Mouse (Mus musculus): ENCODE data around the gene Pbx1. TPM values are rescaled to one million over a fixed set of nuclear protein-coding genes. Genes with fewer than 3 reads are reported as not detected.

Gene Pbx1
- polyA plus RNA-seq, 1 experiment = 56.8 TPM

DNA sequence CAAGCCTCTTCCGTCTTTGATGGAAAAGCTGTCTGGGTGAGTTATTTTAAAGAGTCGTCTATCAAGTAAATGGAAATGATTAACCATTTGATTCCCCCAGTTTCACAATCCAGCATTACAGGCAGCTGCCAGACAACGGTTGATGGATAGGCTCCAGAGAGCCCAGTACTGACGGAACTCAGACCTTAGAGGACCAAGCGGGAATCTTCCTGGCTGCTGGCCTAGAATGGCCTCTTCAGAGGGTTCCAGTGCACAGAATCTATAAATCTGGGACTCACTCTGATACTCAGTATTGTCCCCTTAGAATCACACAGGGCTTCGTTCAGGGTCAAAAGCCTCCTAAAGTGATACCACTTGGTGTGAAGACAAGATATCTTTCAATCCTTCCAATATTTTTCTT lies 216.6 kb downstream of the Pbx1 start:
- no peak for DNase-seq
- Histone ChIP-seq H3K4me1 (ENCODE audit: control insufficient read depth, insufficient read depth, low read length) (peaks cover 6% of the 10 kb centered on the region; the same call in 1 of the 2 replicates), H3K4me3 (replicated peaks; ENCODE audit: extremely low read depth, low read depth, low read length) (no peak overlapping the region)
- TF ChIP-seq CTCF (IDR thresholded peaks at IDR 0.05; ENCODE audit: insufficient read depth, low read length) = no peak
- TF ChIP-seq POLR2A (IDR thresholded peaks at IDR 0.05; ENCODE audit: borderline replicate concordance, extremely low read depth, low read depth, low read length) = no peak
- 60% methylated on average over 6 of the region's 6 CpGs for WGBS

DNA sequence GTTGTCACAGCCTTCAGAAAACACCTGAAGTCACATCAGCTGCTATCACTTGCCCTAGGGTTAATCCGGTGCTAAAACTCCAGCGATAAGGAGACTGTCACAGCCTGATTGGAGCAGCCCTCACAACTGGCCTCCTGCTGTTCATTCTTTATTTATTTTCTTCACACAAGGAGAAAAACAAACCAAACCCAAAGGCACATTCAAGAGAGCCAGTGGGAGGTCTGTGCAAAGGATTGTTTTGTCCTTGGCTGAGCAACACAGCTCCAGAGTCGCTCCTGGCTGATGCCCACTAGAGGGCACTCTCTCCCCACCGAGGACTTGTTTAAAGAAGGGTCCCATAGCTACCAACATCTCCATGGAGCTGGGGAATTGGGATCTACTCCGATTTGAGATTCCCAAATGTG lies 218.0 kb downstream of the Pbx1 start:
- WGBS = 13% methylated on average over 5 of the region's 5 CpGs
- H3K4me3 ChIP-seq (replicated peaks; ENCODE audit: extremely low read depth, low read depth, low read length) = no peak overlapping the region
- peak; percentile 68 for DNase-seq
- TF ChIP-seq POLR2A (IDR thresholded peaks at IDR 0.05; ENCODE audit: borderline replicate concordance, extremely low read depth, low read depth, low read length) = no peak
- peak; percentile 93 for TF ChIP-seq CTCF (IDR thresholded peaks at IDR 0.05; ENCODE audit: insufficient read depth, low read length)
- H3K4me1 ChIP-seq (ENCODE audit: control insufficient read depth, insufficient read depth, low read length) = peaks cover 3% of the 10 kb centered on the region; the same call in 1 of the 2 replicates

DNA sequence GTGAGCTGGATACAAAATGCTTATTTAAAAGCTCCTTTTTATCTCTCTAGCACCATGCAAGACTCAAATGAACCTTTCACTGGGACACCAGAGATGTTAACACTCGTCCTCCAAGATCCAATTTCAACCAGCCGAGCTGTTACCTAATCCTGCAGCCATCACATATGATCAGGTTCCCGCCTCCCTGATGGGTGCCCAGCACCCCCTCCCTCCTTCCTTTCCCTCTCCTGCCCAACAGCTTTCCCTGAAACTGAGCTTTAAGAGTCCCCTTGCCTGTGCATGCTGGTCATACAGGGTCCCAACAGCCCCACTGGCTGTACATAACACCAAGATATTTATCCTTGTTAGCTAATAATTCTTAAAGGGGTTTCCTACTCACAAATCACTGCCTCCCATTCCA lies 218.5 kb downstream of the Pbx1 start:
- no peak for TF ChIP-seq POLR2A (IDR thresholded peaks at IDR 0.05; ENCODE audit: borderline replicate concordance, extremely low read depth, low read depth, low read length)
- TF ChIP-seq CTCF (IDR thresholded peaks at IDR 0.05; ENCODE audit: insufficient read depth, low read length) = no peak
- DNase-seq = no peak
- WGBS = 55% methylated on average over 3 of the region's 3 CpGs
- Histone ChIP-seq H3K4me3 (replicated peaks; ENCODE audit: extremely low read depth, low read depth, low read length) (no peak overlapping the region), H3K4me1 (ENCODE audit: control insufficient read depth, insufficient read depth, low read length) (no peaks in the 10 kb centered on the region; the same call in 1 of the 2 replicates)

DNA sequence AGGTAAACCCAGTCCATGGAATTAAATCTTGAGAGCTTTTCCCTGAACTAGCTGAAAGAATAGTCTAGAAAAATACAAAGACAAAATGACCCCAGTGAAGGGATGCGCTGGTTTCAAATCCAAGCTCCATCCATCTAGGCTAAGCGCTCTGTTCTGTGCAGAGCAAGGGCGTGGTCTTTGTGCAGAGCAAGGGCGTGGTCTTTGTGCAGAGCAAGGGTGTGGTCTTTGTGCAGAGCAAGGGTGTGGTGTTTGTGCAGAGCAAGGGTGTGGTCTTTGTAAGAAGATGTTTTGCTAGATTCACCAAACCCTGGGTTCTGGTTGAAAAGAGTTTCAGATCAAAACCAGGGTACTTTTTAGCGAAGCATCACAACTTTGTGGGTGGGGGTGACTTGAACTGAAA lies 221.7 kb downstream of the Pbx1 start:
- TF ChIP-seq CTCF (IDR thresholded peaks at IDR 0.05; ENCODE audit: insufficient read depth, low read length) = no peak
- no peak for TF ChIP-seq POLR2A (IDR thresholded peaks at IDR 0.05; ENCODE audit: borderline replicate concordance, extremely low read depth, low read depth, low read length)
- DNase-seq = no peak
- Histone ChIP-seq H3K4me3 (replicated peaks; ENCODE audit: extremely low read depth, low read depth, low read length) (no peak overlapping the region), H3K4me1 (ENCODE audit: control insufficient read depth, insufficient read depth, low read length) (no peaks in the 10 kb centered on the region; the same call in 1 of the 2 replicates)
- WGBS = 93% methylated on average over 5 of the region's 5 CpGs

DNA sequence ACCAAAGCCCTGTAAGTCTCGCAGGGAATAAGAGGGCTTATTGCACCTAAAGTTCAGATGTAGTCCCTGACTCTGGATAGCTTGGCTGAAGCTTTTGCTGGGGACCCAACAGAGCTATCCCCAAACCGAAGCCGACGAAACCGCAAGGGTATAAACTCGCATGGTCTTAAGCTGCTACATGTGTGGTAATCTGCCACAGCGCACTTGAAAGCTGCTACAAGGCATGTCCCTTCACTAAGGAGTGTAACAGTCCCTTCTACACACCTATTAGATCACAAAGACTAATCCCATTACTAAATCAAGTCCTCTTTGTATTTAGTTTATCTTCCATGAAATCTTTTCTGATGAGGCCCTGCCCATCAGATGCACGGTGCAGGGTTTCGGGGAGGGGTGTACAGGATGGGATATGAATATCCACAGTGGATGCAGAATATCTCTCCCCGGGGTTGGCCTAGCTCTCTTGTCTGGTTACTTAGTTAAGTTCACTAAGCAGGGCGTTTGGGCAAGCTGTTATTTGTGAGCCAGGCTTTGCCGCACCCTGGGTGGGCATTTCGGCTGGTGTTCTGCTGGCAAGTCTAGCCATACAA lies 231.4 kb downstream of the Pbx1 start:
- Histone ChIP-seq H3K4me3 (replicated peaks; ENCODE audit: extremely low read depth, low read depth, low read length) (no peak overlapping the region), H3K4me1 (ENCODE audit: control insufficient read depth, insufficient read depth, low read length) (no peaks in the 10 kb centered on the region)
- no peak for DNase-seq
- TF ChIP-seq CTCF (IDR thresholded peaks at IDR 0.05; ENCODE audit: insufficient read depth, low read length) = no peak
- TF ChIP-seq POLR2A (IDR thresholded peaks at IDR 0.05; ENCODE audit: borderline replicate concordance, extremely low read depth, low read depth, low read length) = no peak
- WGBS = 94% methylated on average over 13 of the region's 13 CpGs

DNA sequence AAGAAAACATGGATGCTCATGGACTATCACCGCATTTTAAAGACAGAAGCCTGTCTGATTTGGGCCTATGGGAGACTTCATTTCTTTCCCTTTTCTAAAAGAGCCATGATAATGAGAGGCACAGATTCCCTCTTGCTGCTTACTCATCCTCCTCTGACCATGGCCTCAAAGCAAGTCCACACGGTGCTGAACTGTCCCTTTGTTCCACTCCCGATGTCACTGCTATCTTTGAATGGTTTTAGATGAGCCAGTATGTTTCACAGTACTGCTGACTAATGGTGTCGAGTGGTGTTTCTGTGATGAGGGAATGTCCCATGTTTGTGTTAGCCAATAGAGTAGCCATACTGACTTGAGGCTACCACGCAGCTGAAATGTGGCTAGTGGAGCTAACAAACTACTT lies 233.8 kb downstream of the Pbx1 start:
- Histone ChIP-seq H3K4me3 (replicated peaks; ENCODE audit: extremely low read depth, low read depth, low read length) (no peak overlapping the region), H3K4me1 (ENCODE audit: control insufficient read depth, insufficient read depth, low read length) (no peaks in the 10 kb centered on the region)
- WGBS = 84% methylated on average over 5 of the region's 5 CpGs
- no peak for DNase-seq
- TF ChIP-seq CTCF (IDR thresholded peaks at IDR 0.05; ENCODE audit: insufficient read depth, low read length) (no peak), POLR2A (IDR thresholded peaks at IDR 0.05; ENCODE audit: borderline replicate concordance, extremely low read depth, low read depth, low read length) (no peak)

DNA sequence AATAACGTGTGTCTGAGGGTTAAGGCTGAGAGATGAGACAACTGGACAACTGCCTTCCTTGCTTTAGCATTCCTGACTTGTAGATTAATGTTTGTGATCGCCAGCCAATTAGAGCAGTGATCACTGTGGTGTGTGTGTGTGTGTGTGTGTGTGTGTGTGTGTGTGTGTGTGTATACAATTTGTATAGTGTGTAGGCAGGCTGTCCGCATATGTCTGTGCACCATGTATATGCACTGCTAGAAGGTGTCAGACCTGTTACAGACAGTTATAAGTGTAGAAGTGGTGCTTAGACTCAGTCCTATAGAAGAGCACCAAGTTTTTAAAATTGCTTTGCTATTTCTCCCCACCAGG lies 234.2 kb downstream of the Pbx1 start:
- Histone ChIP-seq H3K4me1 (ENCODE audit: control insufficient read depth, insufficient read depth, low read length) (no peaks in the 10 kb centered on the region), H3K4me3 (replicated peaks; ENCODE audit: extremely low read depth, low read depth, low read length) (no peak overlapping the region)
- 67% methylated on average over 3 of the region's 3 CpGs for WGBS
- no peak for DNase-seq
- TF ChIP-seq CTCF (IDR thresholded peaks at IDR 0.05; ENCODE audit: insufficient read depth, low read length) (no peak), POLR2A (IDR thresholded peaks at IDR 0.05; ENCODE audit: borderline replicate concordance, extremely low read depth, low read depth, low read length) (no peak)

DNA sequence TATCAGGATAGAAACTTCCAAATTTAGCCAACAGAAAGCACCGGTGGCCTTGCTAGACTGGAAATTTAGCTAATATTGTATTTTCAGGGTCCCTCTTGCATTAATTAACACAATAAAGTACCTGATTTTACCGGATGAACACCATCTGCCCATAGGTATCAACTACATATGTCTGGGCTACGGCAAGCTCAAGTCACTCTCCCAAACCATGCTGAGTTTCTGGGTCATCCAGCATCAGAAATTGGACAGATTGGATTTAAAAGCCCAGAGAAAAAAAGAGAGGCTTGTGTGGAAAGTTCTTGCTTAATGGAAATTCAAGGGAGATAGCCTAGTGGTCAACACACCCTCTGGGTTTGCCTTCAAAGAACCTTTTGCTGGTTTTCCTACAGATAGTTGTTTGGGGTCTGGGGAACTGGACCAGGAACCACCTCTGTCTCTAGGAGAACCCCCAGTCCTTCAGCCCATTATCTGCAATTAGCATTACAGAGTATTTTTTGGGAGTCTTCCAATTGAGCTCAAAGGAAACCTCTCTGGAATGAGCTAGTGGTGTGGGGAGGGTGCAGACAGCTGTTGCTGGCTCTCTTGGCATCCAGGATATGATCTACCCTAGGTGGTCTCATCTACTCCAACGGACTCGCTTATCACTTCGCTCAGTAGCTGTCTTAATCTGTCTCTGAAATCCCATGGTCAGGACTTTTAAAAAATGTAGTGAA lies 234.7 kb downstream of the Pbx1 start:
- 71% methylated on average over 6 of the region's 6 CpGs for WGBS
- TF ChIP-seq CTCF (IDR thresholded peaks at IDR 0.05; ENCODE audit: insufficient read depth, low read length) (no peak), POLR2A (IDR thresholded peaks at IDR 0.05; ENCODE audit: borderline replicate concordance, extremely low read depth, low read depth, low read length) (no peak)
- DNase-seq = no peak
- no peak overlapping the region for H3K4me3 ChIP-seq (replicated peaks; ENCODE audit: extremely low read depth, low read depth, low read length)
- no peaks in the 10 kb centered on the region for H3K4me1 ChIP-seq (ENCODE audit: control insufficient read depth, insufficient read depth, low read length)

DNA sequence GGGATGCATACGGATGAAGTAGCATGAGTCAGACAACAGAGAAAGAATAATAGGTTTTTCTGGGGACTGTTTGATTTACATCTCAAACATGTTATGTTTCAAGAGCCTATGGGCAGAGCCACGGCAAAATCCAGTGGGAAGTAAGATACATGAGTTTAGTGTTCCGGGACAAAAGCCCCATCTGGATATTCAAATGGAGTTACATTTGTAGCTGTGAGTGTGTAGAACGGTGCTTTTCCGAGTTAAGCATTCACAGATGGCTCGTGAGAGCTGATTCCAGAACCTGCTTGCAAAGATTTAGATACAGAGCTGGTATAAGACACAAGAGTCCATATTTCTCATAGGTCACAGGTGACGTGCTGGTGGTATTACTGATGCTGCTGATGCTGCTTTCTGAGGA lies 238.7 kb downstream of the Pbx1 start:
- no peaks in the 10 kb centered on the region; the same call in 1 of the 2 replicates for H3K4me1 ChIP-seq (ENCODE audit: control insufficient read depth, insufficient read depth, low read length)
- 80% methylated on average over 7 of the region's 7 CpGs for WGBS
- no peak for DNase-seq
- no peak for TF ChIP-seq POLR2A (IDR thresholded peaks at IDR 0.05; ENCODE audit: borderline replicate concordance, extremely low read depth, low read depth, low read length)
- TF ChIP-seq CTCF (IDR thresholded peaks at IDR 0.05; ENCODE audit: insufficient read depth, low read length) = no peak
- H3K4me3 ChIP-seq (replicated peaks; ENCODE audit: extremely low read depth, low read depth, low read length) = no peak overlapping the region

DNA sequence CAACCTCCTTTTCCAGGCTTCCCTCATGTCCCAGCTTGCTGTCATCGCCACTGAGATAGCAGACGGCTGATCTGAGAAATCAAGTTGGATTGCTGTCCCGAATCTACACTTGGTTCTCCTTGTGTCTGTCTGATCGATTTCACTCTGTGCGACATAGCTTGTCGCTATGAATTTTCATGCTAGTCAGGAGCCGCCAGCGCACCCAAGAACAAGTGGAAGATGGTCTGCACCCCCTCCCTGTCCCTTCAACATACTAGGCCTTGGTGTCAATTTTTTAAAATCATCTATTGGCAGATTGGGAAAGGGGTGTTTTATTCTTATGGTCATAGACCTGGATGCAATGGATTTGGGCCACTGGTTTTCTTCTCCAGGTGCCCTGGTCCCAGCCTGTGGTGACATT lies 249.3 kb downstream of the Pbx1 start:
- H3K4me1 ChIP-seq (ENCODE audit: control insufficient read depth, insufficient read depth, low read length) = no peaks in the 10 kb centered on the region
- WGBS = 98% methylated on average over 8 of the region's 8 CpGs
- no peak for TF ChIP-seq CTCF (IDR thresholded peaks at IDR 0.05; ENCODE audit: insufficient read depth, low read length)
- no peak for TF ChIP-seq POLR2A (IDR thresholded peaks at IDR 0.05; ENCODE audit: borderline replicate concordance, extremely low read depth, low read depth, low read length)

More for the DNA sequence above, 249.3 kb downstream of the Pbx1 start:
- no peak for DNase-seq
- H3K4me3 ChIP-seq (replicated peaks; ENCODE audit: extremely low read depth, low read depth, low read length) = no peak overlapping the region

Data from lung, adult 2 months (tissue).